Mouse (Mus musculus): ENCODE results near the gene 4921539E11Rik.

DNA sequence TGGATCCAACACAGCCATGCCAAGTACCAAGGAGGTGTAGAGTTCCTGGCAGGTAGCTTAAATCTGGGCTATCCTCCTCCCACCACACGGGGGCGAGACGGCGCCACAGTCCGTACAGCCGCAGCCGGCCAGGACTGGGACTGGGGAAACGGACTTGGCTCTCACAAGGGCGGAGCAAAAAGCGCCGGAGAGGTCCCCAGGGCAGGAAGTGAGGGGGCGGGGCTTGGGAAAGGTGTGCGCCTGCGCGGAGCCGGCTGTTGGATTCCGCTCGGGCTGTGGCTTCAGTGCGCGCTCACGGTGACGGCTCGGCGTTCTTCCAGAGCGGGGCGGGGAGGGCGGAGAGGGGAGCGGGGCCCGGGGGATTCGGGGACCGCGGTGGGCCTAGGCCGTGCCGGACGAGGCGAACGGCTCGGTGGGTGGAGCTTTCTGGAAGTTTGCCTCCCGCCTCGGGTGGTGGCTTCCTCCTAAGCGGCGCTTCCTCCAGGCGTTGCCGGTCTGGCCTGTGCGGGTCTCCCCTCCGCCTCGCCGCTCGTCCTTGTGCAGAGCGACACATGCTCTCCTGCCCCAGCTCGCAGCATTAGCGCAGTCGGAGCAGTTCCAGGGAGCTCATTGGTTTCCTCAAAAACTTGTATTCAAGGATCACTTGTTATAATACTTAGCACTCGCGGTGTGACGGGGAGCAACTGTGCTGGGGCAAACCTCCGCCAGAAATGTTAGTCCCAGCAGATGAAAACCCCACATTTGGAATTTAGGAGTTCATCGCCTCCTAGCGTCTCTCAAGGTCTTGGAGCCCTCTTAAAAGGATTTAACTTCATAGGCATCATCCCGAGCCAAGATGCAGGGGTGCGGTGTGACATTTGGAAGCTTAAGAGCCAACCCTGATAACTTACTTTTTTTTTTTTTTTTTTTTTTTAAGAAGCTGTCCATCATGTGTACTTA is 23.2 kb upstream of the 4921539E11Rik start, which contains the start of gene Oma1:
- TF ChIP-seq CTCF (IDR thresholded peaks at IDR 0.05; ENCODE audit: control insufficient read depth, insufficient read depth, insufficient replicate concordance, low read depth, low read length) (peak; percentile 77; the same call in 1 of the 2 replicates), POLR2A (IDR thresholded peaks at IDR 0.05; ENCODE audit: control insufficient read depth, low read depth, low read length) (peak; percentile 75)
